Mouse (Mus musculus): ENCODE data around the gene Ndufc2.
"Not testable (repeated sequence)": the region's sequence is repeated elsewhere in the genome, so short reads cannot be mapped to it uniquely, and the experiment has no call there.

Ndufc2 gene

GRCm38 (mm10) chr7:97427296-97427695 lies 27.5 kb downstream of the Ndufc2 start:
- no peak for DNase-seq (ENCODE audit: low read depth)

- no peak for DNase-seq (ENCODE audit: low read depth)
Measured at GRCm38 (mm10) chr7:97427778-97428420, 28.1 kb downstream of the Ndufc2 start.

GRCm38 (mm10) chr7:97429705-97430104 lies 29.9 kb downstream of the Ndufc2 start:
- DNase-seq (ENCODE audit: low read depth): no peak

DNA sequence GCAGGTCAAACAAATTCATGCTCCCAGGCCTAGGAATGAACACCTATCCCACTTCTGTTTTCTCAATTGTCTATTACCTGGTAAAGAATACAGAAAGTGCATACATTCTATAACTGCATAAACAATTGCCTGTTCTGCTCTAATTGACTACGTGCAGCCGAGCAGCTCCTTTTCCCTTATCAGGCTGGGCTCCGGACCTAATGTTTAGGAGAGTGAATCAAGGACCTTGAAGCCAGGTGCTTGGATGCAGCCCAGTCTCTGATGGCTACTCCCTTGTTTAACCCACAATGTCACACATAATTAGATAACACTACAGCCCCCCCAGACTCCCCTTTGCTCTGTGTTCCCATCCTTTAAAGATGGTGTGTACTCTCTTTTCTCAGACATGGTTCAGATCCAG lies 33.7 kb downstream of the Ndufc2 start:
- not testable (repeated sequence) for DNase-seq (ENCODE audit: low read depth)

- DNase-seq (ENCODE audit: low read depth): no peak
Measured at GRCm38 (mm10) chr7:97434517-97434916, 34.7 kb downstream of the Ndufc2 start.

DNA sequence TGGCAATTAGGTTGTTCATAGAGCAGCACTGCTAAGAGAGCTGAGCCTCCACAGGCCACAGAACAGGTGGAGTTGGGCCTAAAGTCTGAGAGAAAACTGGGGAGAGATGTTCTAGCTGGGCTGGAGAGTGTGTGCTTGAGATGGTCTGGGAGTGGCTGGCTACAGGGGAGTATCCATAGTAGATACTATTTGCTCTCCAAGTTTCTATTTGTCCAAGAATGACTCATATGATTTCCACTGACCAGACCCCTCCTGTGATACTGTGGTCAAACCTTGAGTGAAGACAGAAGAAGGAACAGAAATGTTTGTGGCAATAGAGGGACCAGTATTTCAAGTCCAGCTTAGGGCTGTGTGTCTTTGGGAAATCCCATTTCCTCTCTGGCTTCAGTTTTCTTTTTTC lies 39.2 kb downstream of the Ndufc2 start:
- DNase-seq (ENCODE audit: low read depth): no peak

DNA sequence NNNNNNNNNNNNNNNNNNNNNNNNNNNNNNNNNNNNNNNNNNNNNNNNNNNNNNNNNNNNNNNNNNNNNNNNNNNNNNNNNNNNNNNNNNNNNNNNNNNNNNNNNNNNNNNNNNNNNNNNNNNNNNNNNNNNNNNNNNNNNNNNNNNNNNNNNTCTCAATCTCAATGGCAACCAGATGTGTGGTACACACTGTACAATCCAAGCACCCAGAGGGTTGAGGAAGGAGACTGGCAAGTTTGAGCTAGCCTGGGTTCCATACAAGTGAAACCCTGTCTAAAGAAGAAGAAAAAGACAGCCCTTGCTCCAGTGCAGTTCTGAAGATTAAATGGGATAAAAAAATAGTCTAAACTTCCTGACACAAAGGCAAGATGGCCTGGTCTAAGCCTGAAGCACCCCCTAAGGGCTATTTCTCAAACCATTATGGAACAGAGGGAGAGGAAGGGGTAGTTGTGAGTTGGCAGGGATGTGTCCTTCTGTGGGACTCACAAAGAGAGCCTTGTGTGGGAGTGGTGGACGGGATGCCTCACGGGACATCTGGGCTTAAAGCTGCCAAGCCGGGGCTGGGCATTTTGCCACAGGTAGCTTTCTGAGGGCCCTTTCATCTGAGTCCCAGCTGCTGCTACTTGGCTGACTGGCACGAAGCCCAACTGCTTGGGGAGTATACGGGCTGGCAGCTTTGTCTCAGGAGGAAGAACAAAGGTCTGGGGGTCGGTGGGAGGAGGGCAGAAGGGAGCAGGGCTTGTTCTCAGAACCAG lies 46.5 kb downstream of the Ndufc2 start:
- DNase-seq (ENCODE audit: low read depth): no peak

- DNase-seq (ENCODE audit: low read depth): no peak
Measured at GRCm38 (mm10) chr7:97447050-97447531, 47.3 kb downstream of the Ndufc2 start.

- DNase-seq (ENCODE audit: low read depth): not testable (repeated sequence)
Measured at GRCm38 (mm10) chr7:97451023-97451422, 51.2 kb downstream of the Ndufc2 start, which contains the start of gene Kctd14. TSS of gene Kctd14 (plus strand) at chr7:97451323.

DNA sequence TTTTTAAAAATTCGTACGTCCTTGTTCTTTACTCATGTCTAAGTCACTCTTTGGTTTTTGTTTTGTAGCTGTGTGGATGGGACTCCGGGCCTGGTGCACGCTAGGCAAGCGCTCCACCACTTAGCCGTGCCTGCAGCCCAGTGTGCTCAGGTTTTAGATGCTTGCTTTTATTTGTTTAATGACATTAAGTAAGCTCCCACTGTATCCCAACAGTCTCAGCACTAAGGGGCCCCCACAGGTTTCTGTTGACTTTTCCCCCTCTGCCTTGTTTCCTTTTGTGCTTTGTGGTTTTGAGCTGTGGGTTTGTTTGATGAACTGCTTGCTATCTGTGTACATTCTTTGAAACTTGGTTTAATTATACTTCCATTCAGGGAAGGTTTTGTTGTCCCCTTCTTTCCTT lies 52.4 kb downstream of the Ndufc2 start:
- no peak for DNase-seq (ENCODE audit: low read depth)

DNA sequence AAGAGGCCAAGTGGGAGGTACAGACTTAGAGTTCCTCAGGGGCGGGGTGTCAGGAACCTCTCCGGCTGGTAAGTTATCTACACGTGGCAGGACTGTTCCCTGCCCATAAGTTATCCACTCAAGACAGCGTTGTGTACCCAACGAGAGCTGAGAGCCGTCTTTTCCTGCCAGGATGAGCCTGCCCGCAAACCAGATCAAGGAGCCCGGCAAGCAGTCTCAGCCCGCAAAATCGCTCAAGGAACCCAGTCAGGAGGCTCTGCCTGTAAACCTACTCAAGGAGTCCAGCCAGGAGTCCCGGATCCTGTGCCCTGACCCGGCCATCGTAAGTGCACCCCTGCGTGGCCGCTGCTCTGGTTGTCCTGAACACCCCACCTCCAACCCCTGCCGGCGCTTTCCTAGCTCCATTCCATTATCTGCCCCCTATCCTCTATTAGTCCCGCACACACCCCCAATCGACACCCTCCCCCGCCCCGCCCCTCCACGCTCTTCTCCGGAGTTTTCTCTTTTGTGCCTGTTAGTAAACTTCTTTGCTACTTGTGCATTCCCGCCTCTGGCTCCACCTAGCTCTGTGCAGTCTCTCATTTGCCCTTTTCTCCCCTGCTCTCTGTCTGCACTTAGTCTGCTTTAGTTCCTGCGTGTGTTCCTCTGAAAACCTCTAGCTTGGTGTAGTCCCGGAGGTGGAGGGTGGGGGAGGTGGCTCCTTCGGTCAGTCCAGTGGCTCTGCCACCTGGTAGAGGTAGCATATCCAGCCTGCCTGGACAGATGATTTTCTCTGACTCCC lies 53.5 kb downstream of the Ndufc2 start:
- peak; percentile 26 for DNase-seq (ENCODE audit: low read depth)

DNA sequence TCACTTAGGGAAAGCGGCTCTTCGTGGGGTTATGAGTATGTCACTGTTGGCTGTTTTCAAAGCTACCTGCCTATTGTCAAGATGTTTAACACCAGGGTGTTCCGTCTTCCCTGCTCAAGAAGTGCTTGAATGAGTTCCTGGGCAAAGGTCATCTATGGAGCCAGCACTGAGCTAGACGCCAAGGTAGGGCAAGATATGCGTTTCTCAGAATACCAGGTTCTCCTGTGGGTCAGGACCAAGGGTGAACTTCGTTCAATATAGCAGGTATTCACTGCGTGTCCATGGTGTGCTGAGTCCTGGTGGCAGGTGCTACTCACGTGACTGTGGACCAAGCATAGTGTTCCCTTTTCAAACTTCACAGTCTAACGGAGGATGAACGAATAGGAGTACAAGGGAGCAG lies 55.0 kb downstream of the Ndufc2 start:
- DNase-seq (ENCODE audit: low read depth): no peak

DNA sequence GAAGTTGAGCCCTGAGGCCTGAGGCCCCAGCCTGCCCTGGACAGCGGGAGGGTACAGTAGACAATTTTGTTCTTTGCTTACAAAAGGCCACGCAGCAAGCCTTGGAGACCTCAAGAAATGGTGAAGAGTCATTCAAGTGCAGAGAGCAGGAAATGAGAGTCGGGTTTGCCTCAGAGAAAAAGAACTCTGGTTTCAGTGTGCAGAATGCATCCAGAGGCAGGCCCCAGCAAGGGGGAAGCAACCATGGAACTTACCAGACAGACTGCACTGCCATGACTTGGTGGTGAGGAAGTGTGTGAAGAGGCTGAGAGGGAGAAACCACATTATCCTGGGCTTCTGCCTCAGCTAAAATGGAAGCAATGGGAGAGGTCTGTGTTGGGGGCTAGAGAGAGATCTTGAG lies 55.8 kb downstream of the Ndufc2 start:
- DNase-seq (ENCODE audit: low read depth): no peak

All from induced T-regulatory cell, adult 2 months (primary cell).